Mouse (Mus musculus): ENCODE data around the gene Bglap3. TPM values are rescaled to one million over a fixed set of nuclear protein-coding genes. Genes with fewer than 3 reads are reported as not detected.
A peak's percentile ranks its signal among the peaks of the same experiment; 100 is the strongest.

The Bglap3 gene
- polyA plus RNA-seq, 1 experiment, result 0.27 TPM

- 90% methylated on average over 12 of the region's 12 CpGs for WGBS
- no peak for DNase-seq (ENCODE audit: low read depth in 1 of 2, low spot score in 2 of 2)
- H3K27ac ChIP-seq (ENCODE audit: insufficient read depth, low read length), result no peak overlapping the region
Measured at GRCm38 (mm10) chr3:88334029-88334658, 38.4 kb downstream of the Bglap3 start.

GRCm38 (mm10) chr3:88331282-88331681, 41.3 kb downstream of the Bglap3 start:
- Histone ChIP-seq H3K27me3 (ENCODE audit: control insufficient read depth, insufficient read depth, low read length) (no peaks in the 10 kb centered on the region), H3K36me3 (ENCODE audit: control insufficient read depth, insufficient read depth, low read length) (peaks cover 14% of the 10 kb centered on the region), H3K4me3 (ENCODE audit: extremely low read depth, insufficient read depth, insufficient read length) (no peak overlapping the region), H3K27ac (ENCODE audit: insufficient read depth, low read length) (no peak overlapping the region), H3K4me1 (ENCODE audit: control insufficient read depth, insufficient read depth, insufficient read length) (peaks cover 2% of the 10 kb centered on the region; the same call in 1 of the 2 replicates)
- WGBS, result 1% methylated on average over 2 of the region's 2 CpGs
- DNase-seq (ENCODE audit: low read depth in 1 of 2, low spot score in 2 of 2), result peak; percentile 39 to 53
- TF ChIP-seq CTCF (IDR thresholded peaks at IDR 0.05; ENCODE audit: extremely low read depth, insufficient read depth, insufficient read length, insufficient replicate concordance), result peak; percentile 74; the same call in 1 of the 2 replicates
- no peak for TF ChIP-seq POLR2A (IDR thresholded peaks at IDR 0.05; ENCODE audit: low read depth, low read length)

More at GRCm38 (mm10) chr3:88334029-88334658, 38.4 kb downstream of the Bglap3 start:
- TF ChIP-seq CTCF (IDR thresholded peaks at IDR 0.05; ENCODE audit: extremely low read depth, insufficient read depth, insufficient read length, insufficient replicate concordance) (no peak), POLR2A (IDR thresholded peaks at IDR 0.05; ENCODE audit: low read depth, low read length) (no peak)
- no peaks in the 10 kb centered on the region for H3K27me3 ChIP-seq (ENCODE audit: control insufficient read depth, insufficient read depth, low read length)
- peaks cover 3% of the 10 kb centered on the region; the same call in 1 of the 2 replicates for H3K36me3 ChIP-seq (ENCODE audit: control insufficient read depth, insufficient read depth, low read length)
- no peak overlapping the region for H3K4me3 ChIP-seq (ENCODE audit: extremely low read depth, insufficient read depth, insufficient read length)
- peaks cover 6% of the 10 kb centered on the region; the same call in 1 of the 2 replicates for H3K4me1 ChIP-seq (ENCODE audit: control insufficient read depth, insufficient read depth, insufficient read length)

GRCm38 (mm10) chr3:88328956-88329355, 43.6 kb downstream of the Bglap3 start:
- Histone ChIP-seq H3K4me3 (ENCODE audit: extremely low read depth, insufficient read depth, insufficient read length) (no peak overlapping the region), H3K27me3 (ENCODE audit: control insufficient read depth, insufficient read depth, low read length) (no peaks in the 10 kb centered on the region), H3K4me1 (ENCODE audit: control insufficient read depth, insufficient read depth, insufficient read length) (peaks cover 9% of the 10 kb centered on the region; the same call in 1 of the 2 replicates), H3K27ac (ENCODE audit: insufficient read depth, low read length) (no peak overlapping the region), H3K36me3 (ENCODE audit: control insufficient read depth, insufficient read depth, low read length) (peaks cover 14% of the 10 kb centered on the region)
- no peak for DNase-seq (ENCODE audit: low read depth in 1 of 2, low spot score in 2 of 2)
- TF ChIP-seq POLR2A (IDR thresholded peaks at IDR 0.05; ENCODE audit: low read depth, low read length), result no peak
- TF ChIP-seq CTCF (IDR thresholded peaks at IDR 0.05; ENCODE audit: extremely low read depth, insufficient read depth, insufficient read length, insufficient replicate concordance), result no peak
- 83% methylated on average over 5 of the region's 5 CpGs for WGBS

GRCm38 (mm10) chr3:88324951-88325405, 47.6 kb downstream of the Bglap3 start, which contains the start of gene Glmp:
Gene Glmp, plus strand, starts transcription at chr3:88325023.
- 0 out of 2 replicates have a peak within 1 kb of the TSS, but pooled peaks have one; percentile 6 for H3K27ac ChIP-seq (ENCODE audit: insufficient read depth, low read length)
- H3K27me3 ChIP-seq (ENCODE audit: control insufficient read depth, insufficient read depth, low read length), result no peaks in the 10 kb centered on the region
- WGBS, result under 1% methylated on average over 10 of the region's 10 CpGs
- H3K4me1 ChIP-seq (ENCODE audit: control insufficient read depth, insufficient read depth, insufficient read length), result peaks cover 9% of the 10 kb centered on the region; the same call in 1 of the 2 replicates
- H3K4me3 ChIP-seq (ENCODE audit: extremely low read depth, insufficient read depth, insufficient read length), result peak within 1 kb of the TSS; percentile 70
- H3K36me3 ChIP-seq (ENCODE audit: control insufficient read depth, insufficient read depth, low read length), result peaks cover 37% of the 10 kb centered on the region
- no peak for TF ChIP-seq CTCF (IDR thresholded peaks at IDR 0.05; ENCODE audit: extremely low read depth, insufficient read depth, insufficient read length, insufficient replicate concordance)
- no peak; the same call in 1 of the 2 replicates for TF ChIP-seq POLR2A (IDR thresholded peaks at IDR 0.05; ENCODE audit: low read depth, low read length)
- peak; percentile 34 to 42 for DNase-seq (ENCODE audit: low read depth in 1 of 2, low spot score in 2 of 2)

Other genes starting within 250 kb of the Bglap3 start
- gene Mef2d, start 230.4 kb downstream of the Bglap3 start, polyA plus RNA-seq (2012; rRNA removed), result 119 and 142 TPM in 2 replicates
- 0.21 and 0.29 TPM in 2 replicates for gene Rhbg, start 118.0 kb downstream of the Bglap3 start, polyA plus RNA-seq (2012; rRNA removed)
- gene Gm38392, start 85.5 kb downstream of the Bglap3 start, polyA plus RNA-seq (2012; rRNA removed), result not detected in 2 replicates
- gene Tsacc, start 75.7 kb downstream of the Bglap3 start, polyA plus RNA-seq (2012; rRNA removed), result 1.7 and 2.1 TPM in 2 replicates
- 72.2 and 77.4 TPM in 2 replicates for gene Cct3, start 75.6 kb downstream of the Bglap3 start, polyA plus RNA-seq (2012; rRNA removed)
- gene Glmp, start 47.7 kb downstream of the Bglap3 start, polyA plus RNA-seq (2012; rRNA removed), result 116 and 118 TPM in 2 replicates
- 1.1 and 1.6 TPM in 2 replicates for gene Tmem79, start 36.6 kb downstream of the Bglap3 start, polyA plus RNA-seq (2012; rRNA removed)
- 64.6 and 70.3 TPM in 2 replicates for gene Smg5, start 36.5 kb downstream of the Bglap3 start, polyA plus RNA-seq (2012; rRNA removed)
- 4.3 and 4.4 TPM in 2 replicates for gene Paqr6, start 8.2 kb downstream of the Bglap3 start, polyA plus RNA-seq (2012; rRNA removed)
- not detected in 2 replicates for gene Bglap2, start 6.0 kb upstream of the Bglap3 start, polyA plus RNA-seq (2012; rRNA removed)
- 0.41 and 0.43 TPM in 2 replicates for gene Bglap, start 11.7 kb upstream of the Bglap3 start, polyA plus RNA-seq (2012; rRNA removed)
- 67.6 and 105 TPM in 2 replicates for gene Pmf1, start 37.6 kb upstream of the Bglap3 start, polyA plus RNA-seq (2012; rRNA removed)
- 13.9 and 17.1 TPM in 2 replicates for gene Slc25a44, start 52.4 kb upstream of the Bglap3 start, polyA plus RNA-seq (2012; rRNA removed)
- 54.3 and 67.0 TPM in 2 replicates for gene Sema4a, start 88.4 kb upstream of the Bglap3 start, polyA plus RNA-seq (2012; rRNA removed)
- 51.3 and 72.3 TPM in 2 replicates for gene Lmna, start 137.2 kb upstream of the Bglap3 start, polyA plus RNA-seq (2012; rRNA removed)
- gene Mex3a, start 159.7 kb upstream of the Bglap3 start, polyA plus RNA-seq (2012; rRNA removed), result 1.00 and 1.0 TPM in 2 replicates
- gene Rab25, start 175.6 kb upstream of the Bglap3 start, polyA plus RNA-seq (2012; rRNA removed), result 1.0 and 1.3 TPM in 2 replicates
- 104 and 141 TPM in 2 replicates for gene Lamtor2, start 180.3 kb upstream of the Bglap3 start, polyA plus RNA-seq (2012; rRNA removed)
- 32.5 and 33.7 TPM in 2 replicates for gene Ubqln4, start 181.0 kb upstream of the Bglap3 start, polyA plus RNA-seq (2012; rRNA removed)
- gene Ssr2, start 203.1 kb upstream of the Bglap3 start, polyA plus RNA-seq (2012; rRNA removed), result 77.2 and 88.7 TPM in 2 replicates
- gene Arhgef2, start 233.2 kb upstream of the Bglap3 start, polyA plus RNA-seq (2012; rRNA removed), result 120 and 146 TPM in 2 replicates

All from spleen, adult 2 months (tissue).